ENCODE assay signal across 8 mouse cellular contexts in genomic region chr11:49103047-49103693, GRCm38 (mm10). TPM values are rescaled to one million over a fixed set of nuclear protein-coding genes. Genes with fewer than 3 reads are reported as not detected.
DNase-seq lines count a peak whose midpoint lies in the region; ATAC-seq lines count a peak whose summit lies in the region.

No protein-coding gene starts in this region.

- no peak overlapping the region for H3K27ac ChIP-seq in hindbrain, embryonic 12.5 days

- H3K4me1 ChIP-seq in hindbrain, embryonic 12.5 days = no peaks in the 10 kb centered on the region

- H3K4me3 ChIP-seq in hindbrain, embryonic 12.5 days = no peak overlapping the region

- H3K36me3 ChIP-seq in hindbrain, embryonic 12.5 days = no peaks in the 10 kb centered on the region

- DNase-seq in Muller cell, postnatal 12 days (ENCODE audit: inconsistent ontology term) = peak; percentile 58
- DNase-seq in cerebellum, adult 9-10 months = peak; percentile 74
- peak; percentile 81 to 88 for DNase-seq in frontal cortex, postnatal 25 days (ENCODE audit: low spot score in 2 of 2)
- DNase-seq in layer of hippocampus, adult 9-11 months = peak; percentile 78
- DNase-seq in lung, postnatal 10 days = peak; percentile 92
- peak; percentile 87 for DNase-seq in retina, embryonic 14.5 days (ENCODE audit: low spot score)
- peak; percentile 92 for DNase-seq in thymus, postnatal 25 days

- H3K4me2 ChIP-seq in hindbrain, embryonic 12.5 days (replicated peaks) = no peak overlapping the region

- peak; percentile 66; the same call in 1 of the 2 replicates for ATAC-seq in hindbrain, embryonic 12.5 days (ENCODE audit: low FRiP score)

- WGBS in hindbrain, embryonic 12.5 days = 22% methylated on average over 8 of the region's 8 CpGs

- no peak overlapping the region for H3K9ac ChIP-seq in hindbrain, embryonic 12.5 days

- no peaks in the 10 kb centered on the region for H3K9me3 ChIP-seq in hindbrain, embryonic 12.5 days (replicated peaks)

- no peaks in the 10 kb centered on the region; the same call in 1 of the 2 replicates for H3K27me3 ChIP-seq in hindbrain, embryonic 12.5 days

RNA-seq across cellular contexts. Expression of gene Olfr1396, which starts 11.5 kb away (rescaled TPM):
- polyA plus RNA-seq in hindbrain, embryonic 12.5 days (2016; fragmentation: Nextera tagmentation; extraction: Ambion mirVana) = not detected in 2 replicates

RNA-seq across cellular contexts. Expression of gene Ifi47, which starts 26.8 kb away (rescaled TPM):
- 0.46 and 0.66 TPM in 2 replicates for polyA plus RNA-seq in hindbrain, embryonic 12.5 days (2016; fragmentation: Nextera tagmentation; extraction: Ambion mirVana)

RNA-seq across cellular contexts. Expression of gene Olfr1395, which starts 38.9 kb away (rescaled TPM):
- polyA plus RNA-seq in hindbrain, embryonic 12.5 days (2016; fragmentation: Nextera tagmentation; extraction: Ambion mirVana) = not detected in 2 replicates

RNA-seq across cellular contexts. Expression of gene Tgtp2, which starts 39.2 kb away (rescaled TPM):
- polyA plus RNA-seq in hindbrain, embryonic 12.5 days (2016; fragmentation: Nextera tagmentation; extraction: Ambion mirVana) = not detected in 2 replicates

RNA-seq across cellular contexts. Expression of gene Olfr1394, which starts 51.0 kb away (rescaled TPM):
- not detected in 2 replicates for polyA plus RNA-seq in hindbrain, embryonic 12.5 days (2016; fragmentation: Nextera tagmentation; extraction: Ambion mirVana)
